Mouse (Mus musculus) olfactory bulb, adult 2 months (tissue): ENCODE measurements around the gene Dhx16.

Source experiments
- CTCF ChIP-seq: fragments of 200-500 bp; IDR thresholded peaks from 2 replicates; pipeline ENCODE4 v1.5.1; 2012; ENCODE audit warnings: low read depth, mild to moderate bottlenecking, low read length, moderate library complexity; ENCODE audit not compliant: insufficient read depth
- POLR2A ChIP-seq: fragments of 200-500 bp; IDR thresholded peaks from 2 replicates; pipeline ENCODE4 v1.6.1; 2012; ENCODE audit warnings: mild to moderate bottlenecking, low read depth, low read length, moderate library complexity; ENCODE audit not compliant: insufficient read depth

DNA sequence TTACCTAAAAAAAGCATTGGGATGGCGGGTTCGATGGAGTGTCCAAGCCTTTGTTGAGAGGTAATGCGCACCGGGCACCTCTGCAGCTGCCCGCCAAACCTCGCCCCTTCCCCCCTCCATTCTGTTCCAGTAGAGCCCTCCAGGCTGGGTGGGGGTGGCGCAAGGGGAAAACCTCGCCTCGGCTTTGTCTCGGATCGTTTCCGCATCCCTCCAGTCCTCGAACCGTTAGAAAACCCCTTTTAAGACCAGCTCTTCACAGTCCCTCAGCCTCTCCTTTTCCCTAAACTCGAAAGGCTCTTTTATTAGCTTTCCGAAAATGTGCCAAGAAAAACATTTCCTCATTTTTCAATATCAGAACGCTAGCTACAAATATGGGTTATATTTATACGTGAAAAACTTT is 42.1 kb upstream of the Dhx16 start:
- TF ChIP-seq CTCF (no peak), POLR2A (no peak)
